Mouse (Mus musculus) forelimb bud, embryonic 11.5 days (tissue): ENCODE results near the gene Disp1.

Source experiments
- DNase-seq: peaks from one replicate; pipeline ENCODE4 v3.0.0-alpha.2; 2012; ENCODE audit warnings: low read depth, low spot score

Gene Disp1

DNA sequence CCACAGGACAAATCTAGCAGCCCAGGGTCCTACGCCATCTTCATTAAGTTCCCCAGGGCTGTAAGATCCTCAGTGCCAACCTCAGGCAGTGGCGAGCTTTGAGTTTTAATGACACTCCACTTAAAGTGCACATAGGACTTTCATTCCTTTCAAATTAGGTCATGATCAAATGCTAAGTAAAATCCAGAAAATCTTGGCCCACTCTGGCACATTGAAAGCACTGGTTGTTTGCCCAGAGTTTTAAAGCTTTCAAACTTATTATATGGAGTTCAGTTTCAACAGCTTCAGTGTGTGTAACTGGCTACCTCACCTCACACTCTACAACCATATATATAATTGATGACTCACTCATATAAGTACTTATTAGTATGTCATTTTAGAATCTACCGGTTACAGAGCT, 87.9 kb downstream of the Disp1 start:
- DNase-seq = no peak

DNA sequence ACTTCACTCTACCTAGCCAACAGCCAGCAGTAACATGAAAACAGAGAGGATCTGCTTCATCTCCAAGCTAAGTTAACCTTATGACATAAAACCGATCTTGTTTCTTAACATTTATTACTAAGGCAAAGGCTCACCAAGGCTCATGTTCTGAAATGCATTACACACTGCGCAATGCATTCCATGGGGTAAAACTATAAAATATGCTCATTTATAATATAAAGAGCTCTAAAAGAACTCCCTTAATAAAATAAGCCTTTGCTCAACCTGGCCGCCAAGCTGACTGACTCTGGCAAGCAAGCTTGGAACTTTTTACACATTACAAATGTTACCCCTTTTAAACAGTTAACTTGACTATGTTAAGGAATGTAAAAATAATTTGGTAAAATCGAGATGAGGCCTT, 94.1 kb downstream of the Disp1 start:
- DNase-seq = no peak

DNA sequence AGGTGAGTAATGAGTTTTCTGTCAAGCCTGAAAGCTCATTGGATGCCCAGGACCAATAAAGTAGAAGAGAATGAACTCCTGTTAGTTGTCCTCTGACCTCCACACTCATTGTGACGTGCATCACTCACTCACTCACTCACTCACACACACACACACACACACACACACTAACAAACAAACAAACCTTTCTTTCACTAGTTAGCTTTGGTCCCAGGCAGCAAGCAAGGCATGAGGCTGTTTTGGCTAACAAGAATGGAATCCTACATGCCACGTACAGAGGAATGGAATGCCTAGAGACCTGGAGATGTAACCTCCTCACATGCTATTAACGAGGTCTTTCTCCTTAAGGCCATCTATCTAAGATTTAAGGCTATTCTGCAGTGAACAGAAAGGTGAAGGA, 97.6 kb downstream of the Disp1 start:
- DNase-seq = no peak

DNA sequence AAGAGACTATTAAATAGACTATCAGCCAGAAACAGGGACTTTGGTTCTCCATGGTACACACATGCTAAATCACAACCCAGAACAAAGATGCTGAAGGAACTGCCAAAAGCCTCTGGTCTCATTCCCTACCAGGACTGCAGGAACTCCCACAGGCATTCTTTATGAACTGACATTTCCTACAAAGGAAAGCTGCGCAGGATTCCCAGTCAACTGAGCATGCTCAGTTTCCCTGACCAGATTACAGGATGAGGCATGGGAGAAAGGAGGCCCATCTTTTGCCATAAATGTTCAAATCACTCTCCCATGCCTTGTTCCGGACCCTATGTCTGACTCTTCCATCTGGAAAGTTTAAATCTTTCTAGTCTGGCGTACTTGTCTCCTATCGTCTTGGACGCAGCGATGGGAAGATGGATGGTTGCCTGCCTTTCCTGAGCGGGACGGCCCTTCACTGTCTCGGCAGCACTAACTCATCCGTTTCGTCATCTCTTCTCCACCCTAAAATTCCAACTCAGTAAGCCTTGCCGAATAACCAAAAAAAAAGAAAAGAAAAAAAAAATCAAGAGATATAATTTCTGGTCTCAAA, 100.9 kb downstream of the Disp1 start:
- DNase-seq = no peak

DNA sequence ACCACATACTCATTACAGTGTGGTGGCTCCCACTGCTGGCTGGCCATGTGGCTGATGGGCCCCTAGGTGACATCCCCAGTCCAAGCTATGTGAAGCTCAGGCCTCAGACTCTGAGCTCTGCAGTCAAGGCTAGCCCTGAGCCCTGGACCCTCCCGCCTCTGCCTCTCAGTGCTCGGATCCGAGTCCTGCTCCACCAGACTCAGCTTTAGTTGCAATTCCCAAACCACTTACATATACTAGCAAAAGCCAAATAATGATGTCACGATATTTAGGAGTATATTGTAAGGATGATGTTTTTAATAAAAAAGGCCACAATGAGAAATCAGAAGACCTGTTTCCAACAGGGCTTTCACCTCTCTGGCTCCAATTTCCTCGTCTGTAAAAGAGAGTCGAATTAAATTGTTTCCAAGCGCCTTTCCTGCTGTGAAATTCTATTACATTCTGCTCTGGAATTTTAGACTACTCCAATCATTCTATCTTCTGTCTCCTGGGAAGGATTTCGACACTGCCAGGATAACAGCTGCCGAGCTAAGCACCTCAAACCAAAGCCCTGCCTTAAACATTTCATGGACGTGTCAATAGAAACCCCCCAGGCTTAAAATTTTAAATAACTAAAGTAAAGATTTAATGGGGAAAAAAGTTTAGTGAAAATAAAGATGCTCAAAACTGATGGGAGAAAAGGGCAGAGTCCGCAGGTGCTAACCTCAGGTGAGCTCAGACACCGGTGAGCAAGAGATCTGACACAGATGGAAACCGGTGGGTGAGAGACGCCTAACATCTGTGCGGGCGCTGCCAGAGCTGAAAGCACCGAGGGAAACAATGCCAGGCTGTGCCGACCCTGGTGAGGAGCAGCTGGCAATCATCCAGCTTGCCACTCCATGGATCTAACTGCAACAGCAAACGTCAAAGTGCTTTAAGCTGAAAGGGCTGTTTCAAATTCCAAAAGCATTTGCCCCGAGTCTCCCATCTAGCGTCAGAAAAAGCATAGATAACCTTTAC, 103.2 kb downstream of the Disp1 start:
- DNase-seq = no peak

DNA sequence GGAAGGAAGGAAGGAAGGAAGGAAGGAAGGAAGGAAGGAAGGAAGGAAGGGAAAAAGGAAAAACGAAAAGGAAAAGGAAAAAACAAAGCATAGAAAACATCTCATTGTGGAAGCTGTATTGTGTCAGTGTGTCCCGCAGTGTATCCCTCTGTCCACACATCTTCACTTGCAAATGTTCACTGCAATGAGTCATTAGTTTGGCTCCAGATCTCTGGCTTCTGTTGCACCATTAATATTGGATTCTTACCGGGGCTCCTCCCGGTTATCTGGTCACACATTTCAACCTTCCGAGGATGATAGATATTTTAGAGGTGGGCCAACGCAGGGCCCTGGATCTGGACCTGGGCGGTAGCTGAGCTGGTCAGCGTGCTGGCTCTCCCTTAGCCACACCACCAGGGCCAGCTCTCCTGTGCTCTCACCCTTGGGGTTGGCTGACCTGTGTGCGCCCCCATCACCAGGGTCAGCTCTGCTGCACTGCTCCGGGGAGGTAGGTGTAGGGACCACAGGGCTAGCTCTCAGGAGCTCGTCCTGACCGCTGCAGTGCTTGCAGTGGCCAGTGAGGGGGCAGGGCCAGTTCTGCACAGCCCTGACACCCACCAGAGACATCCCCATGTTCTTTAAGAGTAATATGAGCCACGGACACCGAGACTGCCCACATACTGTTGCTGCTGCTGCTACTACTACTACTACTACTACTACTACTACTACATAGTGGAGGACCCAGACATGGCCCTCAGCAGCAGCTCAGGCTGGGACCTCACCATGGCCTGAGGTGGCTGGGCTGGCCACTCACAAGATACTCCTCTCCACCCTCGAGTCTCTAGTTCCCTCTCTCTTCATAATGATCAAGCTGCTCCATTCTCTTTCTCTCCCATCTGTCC, 104.1 kb downstream of the Disp1 start:
- DNase-seq = no peak

DNA sequence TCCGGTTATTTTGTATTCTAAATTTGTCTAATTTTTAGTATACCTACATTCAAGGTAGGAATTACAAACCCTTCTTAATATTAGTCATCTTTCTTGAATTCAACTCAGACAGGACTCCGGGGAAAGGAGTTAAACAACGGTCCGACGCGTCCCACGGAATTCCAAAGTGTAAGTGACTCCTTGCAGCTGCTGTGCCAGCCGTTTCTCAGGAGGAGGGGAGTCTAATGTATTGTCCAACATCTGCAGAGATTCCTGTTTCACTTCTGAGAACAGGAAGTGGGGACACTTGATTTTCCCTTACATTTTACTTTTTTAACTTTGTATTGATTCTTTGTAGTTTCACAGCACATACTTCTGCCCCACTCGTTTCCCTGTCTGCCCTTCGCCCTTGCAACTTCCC, 104.9 kb downstream of the Disp1 start:
- DNase-seq = no peak

DNA sequence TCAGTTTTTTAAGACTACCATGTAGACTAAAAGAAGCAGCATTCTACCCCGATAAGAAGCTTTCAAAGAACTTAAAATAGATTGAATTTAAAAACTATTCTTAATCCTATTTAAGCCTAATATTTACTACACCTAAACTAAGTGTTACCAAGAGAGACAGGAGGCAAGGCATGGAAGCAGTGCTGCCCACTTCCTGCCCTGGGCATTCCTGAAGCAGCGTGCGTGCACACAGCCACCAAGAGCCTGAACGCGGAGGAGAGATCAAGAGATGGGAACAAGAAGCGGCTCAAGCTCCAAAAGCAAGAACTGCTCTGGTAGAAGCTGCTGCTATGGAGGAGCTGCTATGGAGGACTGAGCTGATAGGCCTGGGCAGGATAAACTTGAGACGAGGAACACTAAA, 106.2 kb downstream of the Disp1 start:
- no peak for DNase-seq

DNA sequence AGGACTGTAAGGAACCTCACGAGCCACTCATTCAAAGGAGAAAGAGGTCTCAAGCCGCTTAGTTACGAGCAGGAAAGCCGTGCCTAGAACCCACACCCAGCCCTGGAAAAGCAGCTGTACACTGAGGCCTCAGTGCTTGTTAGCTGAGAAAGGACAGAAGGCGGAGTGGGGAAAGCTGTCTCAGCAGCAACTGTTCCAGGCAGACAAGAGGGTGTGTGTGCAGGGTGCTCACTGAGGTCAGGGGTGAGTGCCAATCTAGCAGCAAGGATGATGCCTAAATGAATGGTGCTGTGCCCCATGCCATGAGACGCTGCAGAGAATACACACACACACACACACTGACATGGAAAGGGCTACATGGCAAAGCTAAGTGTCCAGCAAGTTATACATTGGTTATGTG, 106.8 kb downstream of the Disp1 start:
- DNase-seq = no peak

DNA sequence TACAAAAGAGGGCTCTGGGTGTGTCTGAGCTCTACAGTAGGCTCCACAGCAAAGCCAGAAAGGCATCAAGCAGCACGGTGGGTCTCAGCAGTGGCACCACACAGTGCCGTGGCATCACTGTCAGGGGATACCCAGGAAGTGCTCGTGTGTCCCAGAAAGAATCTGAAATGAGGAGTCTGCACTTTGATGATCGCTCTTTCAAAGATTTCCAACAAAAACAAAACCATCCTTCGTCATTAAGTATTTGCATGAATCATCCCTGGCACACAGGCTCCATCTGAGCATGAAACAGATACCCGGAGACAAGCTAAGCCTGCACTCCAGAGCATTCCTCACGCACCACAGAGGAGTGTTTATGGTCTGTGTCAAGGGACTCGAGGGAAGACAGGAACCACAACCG, 107.8 kb downstream of the Disp1 start:
- no peak for DNase-seq

DNA sequence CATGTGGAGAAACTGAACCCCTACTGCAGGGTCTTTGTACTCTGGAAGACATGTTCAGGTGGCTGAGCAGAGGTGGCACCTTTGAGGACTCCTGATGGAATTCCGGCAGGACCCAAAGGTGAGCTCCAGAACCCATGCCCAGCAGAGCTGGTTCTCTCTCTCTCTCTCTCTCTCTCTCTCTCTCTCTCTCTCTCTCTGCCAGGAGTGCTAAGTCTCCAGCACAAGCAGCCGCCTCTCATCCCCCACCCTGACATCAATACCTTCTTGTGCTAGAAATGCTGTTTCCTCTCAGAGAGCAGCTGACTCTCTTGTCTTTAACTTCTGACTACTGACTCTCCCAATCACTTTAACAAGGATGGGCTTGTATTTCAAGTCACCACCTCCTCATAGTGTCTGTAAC, 113.8 kb downstream of the Disp1 start:
- DNase-seq = no peak

DNA sequence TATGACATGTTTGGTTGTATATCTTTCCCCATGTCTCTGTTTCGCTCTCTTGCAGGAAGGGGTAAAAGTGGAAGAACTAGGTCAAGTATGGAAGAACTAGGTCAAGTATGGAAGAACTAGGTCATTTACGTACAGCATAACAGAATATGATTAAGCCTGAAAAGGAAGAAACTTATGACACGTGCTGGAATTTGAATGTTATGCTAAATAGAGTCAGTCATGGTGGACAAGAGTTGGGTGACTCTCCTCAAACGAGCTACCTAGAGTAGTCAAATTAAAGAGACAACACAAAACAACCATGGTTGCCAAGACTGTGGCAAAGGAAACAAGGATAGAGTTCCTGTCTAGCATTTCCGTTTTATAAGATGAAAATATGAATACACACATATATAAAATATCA, 116.6 kb downstream of the Disp1 start:
- no peak for DNase-seq

DNA sequence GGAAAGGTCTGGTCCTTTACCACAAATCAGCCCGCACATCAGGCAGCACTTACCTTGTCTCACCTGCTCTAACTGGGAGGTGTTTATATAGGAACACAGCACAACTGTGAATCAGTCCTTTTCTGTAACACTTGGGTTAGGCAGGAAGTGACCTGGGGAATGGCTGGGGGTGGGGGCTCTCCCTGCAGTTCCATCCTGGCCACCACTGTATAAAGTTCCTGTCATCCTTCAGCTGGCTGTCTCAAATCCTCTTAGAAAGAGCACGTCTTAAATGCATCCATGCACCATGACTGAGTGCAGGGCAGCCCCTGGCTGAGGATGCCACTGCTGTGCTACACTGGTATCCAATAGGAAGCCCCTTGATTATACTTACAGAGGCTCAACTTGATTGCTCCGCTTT, 118.5 kb downstream of the Disp1 start:
- no peak for DNase-seq

DNA sequence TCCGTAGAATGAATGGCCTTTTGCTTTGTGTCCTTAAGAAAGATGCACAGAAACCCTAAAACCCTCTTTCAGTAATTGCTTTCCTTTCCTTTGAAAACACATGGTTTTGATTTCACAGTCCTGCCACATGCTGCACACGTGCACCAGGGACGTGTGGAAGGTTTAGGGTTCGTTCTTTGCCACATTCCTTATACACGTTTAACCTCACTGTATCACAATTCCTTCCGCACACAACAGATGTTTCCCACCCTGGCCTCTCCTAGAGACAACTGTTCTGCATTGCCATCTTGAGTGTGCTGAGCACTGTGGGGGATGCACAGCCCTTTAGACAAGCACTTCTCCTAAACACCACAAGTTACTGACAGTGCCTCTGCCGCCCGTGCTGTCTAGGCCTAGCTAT, 119.2 kb downstream of the Disp1 start:
- peak; percentile 87 for DNase-seq

DNA sequence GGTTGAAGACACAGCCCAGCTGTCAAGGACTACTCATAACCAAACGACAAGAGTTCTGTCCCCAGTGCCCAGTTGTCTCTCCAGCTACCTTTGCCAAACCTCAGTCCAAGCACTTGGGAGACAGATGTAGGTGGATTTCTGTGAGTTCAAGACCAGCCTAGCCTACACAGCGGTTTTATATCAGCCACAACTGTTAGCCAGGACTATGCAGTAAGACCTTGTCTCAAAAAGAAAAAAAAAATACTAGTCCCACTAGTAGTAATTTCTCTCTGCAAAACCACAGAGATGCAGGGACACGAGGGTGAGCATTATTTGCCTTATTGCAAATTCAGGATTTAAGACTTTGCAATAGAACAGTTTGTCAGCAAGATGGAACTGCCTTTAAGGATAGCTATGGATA, 120.0 kb downstream of the Disp1 start:
- DNase-seq = no peak

DNA sequence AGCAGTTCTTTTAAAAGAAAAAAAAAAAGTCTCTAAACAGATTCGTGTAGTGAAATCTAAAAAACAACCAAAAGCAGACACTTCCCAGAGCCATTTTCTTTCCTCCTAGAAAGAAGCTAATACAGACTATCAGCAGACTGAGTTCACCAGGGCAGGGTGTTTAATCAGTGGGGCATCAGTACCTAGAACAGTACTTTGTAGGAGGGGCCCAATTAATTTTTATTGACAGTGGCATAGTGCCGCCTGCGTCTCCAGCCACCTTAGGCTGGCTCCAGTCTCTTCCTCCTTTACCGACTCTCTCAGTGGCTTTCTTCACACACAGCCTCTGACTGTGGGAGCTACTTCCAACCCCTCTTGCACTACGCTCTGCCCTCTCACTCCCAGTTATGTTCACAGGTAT, 121.1 kb downstream of the Disp1 start:
- no peak for DNase-seq

DNA sequence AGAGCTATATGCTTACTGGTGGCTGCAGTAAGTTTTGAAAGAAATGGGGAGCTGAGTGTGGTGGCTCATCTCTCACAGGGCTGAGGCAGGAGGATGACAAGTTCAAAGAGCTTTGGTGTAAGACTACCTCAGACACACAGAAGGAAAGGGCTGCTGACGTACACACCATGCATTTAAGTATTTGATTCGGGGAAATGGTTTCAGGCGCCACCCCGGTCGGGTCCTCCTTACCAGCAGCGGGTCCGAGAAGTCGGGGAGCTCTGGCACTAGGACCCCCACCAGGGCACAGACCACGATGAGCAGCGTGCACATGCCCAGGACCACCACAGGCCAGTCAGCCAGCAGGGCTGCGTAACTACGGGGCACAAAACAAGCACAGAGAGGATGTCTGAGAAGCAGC, 121.6 kb downstream of the Disp1 start:
- DNase-seq = no peak

DNA sequence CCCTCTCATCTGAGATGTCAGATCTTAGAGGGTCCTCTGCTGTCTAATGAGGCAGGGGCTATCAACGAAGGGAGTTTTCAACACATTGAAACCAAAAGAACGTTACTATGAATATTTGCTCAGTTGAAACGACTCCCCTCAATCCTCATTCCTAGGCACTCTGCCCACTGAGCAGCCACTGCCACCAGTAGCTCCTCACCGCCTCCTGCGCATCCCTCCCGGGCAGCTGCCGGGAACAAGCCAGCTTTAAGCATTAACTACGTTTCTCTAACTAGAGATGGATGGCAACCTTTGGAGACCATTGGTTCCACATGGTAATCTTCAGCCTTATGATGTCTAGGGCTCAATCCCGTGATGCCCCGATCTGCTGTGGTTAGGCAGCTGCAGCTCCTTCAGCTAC, 123.7 kb downstream of the Disp1 start:
- no peak for DNase-seq

DNA sequence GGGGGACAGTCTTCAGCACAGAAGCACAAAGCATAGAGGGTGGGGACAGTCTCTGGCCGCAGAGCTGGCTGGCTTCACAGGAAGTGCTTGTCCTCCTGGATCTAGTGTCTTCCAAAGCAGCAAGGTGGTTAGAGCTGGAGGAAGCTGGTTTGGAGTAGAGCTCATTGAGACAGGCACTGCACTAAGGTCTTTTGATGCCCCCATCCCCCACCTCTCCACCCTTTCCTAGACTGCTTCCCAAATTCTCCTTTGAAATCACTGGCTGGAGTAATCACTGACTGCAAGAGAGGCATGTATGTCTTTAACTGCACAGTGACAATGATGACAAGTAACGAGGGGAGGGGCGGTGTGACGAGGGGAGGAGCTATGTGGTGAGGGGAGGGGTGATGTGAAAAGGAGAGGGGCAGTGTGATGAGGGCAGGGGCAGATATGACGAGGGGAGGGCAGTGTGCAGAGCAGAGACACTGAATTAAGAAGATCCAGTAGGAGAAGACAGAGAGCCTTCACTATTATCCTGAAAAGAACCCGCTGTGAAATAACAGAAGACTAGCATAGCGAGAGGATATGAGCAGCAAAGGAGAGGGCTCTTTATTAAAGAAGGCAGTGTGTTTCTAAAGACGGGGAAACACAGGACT, 125.8 kb downstream of the Disp1 start:
- no peak for DNase-seq

DNA sequence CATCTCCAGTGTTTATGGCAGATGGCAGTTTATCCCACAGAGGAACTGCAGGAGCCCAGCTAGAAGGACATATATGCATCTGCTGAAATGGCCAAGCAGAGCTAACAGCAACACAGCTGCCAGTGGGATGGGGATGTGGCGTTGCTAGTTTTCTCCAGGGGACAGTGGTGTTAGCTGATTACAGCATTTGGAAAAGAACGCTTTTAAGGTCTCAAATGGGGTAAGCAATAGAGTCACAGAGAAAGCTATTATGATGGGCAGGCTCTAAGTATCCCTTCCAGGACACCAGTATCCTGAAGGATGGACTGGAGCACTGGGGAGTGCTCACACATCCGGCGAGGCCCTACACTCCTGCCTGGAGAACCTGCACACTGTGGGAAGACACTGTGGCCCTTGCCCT, 129.0 kb downstream of the Disp1 start:
- DNase-seq = no peak

DNA sequence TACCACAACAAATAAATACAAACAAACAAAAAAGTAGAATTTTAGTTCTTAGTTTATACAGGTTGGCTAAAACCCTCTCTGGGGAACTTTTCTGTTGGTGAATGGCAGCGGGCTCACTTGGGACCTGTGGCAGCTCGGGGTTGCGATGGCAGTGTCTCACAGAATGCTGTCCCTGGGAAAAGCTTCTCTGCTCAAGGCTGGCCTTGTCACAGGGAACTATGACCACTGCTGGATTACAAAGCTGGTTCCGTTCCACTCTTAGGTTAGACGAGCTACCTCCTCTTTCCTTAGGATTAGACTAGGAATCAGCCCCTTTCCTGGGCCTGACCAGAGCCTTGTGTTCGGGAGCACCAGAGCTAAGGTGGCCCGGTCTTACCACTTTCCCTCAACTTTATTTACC, 130.1 kb downstream of the Disp1 start:
- DNase-seq = no peak

DNA sequence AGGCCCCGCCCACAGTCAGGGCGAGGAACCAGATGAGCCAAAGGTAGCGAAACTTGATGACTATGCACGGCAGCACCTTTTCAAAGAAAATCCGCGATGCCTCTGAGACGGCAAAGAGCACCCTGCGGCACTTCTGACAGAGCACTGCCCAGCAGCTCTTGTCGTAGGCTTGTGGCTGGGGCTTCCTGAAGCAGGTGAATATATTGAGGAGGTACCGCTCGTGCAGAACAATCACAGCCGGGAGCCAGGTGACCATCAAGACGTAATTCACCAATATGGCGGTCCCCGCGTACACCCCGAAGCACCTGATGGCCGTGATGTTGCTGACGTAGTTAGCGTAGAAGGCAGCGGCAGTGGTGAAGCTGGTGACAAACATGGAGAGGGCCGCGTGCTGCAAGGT, 132.7 kb downstream of the Disp1 start:
- no peak for DNase-seq
